Mouse (Mus musculus) lung, adult 18-20 months (tissue): ENCODE results near the gene Car15.

ENCODE experiments used
- DNase-seq, 2 experiments: peaks; one replicate each; pipeline ENCODE4 v3.0.0; 2022; ENCODE audit warnings: mixed read lengths in 2 of 2

Car15 gene

DNA sequence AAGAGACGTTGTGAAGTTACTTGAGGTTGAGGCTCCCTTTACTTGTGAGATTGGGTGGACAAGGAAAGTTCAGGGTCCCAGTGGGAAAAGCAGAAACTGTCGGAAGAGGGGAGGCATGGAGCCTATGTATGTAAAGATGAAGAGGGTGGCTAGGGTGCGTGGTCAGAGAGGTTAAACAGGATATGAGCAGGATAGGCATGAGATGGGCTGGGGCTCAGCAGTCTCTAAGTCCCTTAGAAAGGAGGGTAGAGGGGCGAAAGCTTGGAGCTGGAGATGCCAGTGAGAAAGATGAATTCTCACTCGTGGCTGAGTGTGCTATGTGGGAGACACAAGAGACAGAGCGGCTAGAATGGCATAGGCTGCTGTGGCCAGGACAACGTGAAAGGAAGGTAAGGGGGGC lies 5.3 kb downstream of the Car15 start, which contains the start of gene B830017H08Rik:
Gene B830017H08Rik, plus strand, starts transcription at position 301 of the 400 bp plus-strand sequence.
- no peak for DNase-seq

DNA sequence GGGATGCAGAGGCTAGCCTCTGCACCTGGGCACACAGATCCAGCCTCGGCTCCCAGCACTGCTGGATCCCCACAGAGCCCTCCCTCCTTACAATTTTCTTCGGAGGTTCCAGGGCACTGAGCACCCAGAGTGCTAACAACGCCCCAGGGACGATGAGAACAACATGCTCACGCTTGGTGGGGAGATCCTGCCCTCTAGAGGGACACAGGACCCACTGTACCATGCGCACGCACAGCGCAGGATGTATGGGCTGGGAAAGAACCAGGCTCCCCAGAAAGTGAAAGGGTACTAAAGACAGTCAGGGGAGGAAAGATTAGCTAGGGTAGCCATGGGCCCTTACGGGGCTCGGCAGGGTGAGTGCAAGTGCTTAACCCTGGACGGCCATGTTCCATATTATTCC lies 6.4 kb downstream of the Car15 start:
- DNase-seq = no peak

DNA sequence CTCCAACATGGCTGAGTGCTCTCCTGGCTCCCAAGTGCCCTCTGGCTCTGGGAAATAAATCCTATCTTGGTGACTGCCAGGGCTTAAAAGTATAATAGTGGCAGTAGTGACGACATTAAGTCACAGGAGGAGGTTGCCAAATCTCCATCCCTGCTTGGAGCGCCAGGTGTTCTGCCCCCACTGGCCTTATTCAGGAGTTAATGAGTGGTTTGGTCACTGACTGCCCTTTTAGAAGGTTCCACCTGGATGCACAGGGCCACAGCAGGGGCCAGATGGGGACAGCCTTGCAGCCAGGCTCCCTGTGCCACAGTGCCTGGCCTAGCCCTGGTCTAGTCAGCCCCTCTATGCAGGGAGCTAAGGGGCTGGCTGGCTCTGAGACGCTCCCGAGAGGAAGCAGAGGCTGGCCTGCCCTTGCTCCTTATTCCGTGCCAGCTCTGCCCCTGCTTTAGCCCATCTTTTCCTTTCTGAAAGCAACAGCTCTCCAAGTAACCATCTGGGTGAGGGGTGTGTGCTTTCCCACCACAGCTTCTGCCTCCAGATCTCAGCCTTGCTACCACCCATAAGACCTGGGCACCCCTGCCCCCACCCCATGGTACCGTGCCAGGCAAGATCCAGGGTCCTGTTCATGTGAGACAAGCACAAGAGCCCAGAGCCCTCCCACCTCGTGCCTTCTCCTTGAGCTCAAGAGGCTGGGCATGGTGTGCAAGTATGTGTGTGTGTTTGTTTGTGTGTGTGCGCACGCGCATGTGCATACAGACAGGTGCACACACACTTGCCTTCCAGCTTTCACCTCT lies 7.6 kb downstream of the Car15 start:
- DNase-seq = no peak

DNA sequence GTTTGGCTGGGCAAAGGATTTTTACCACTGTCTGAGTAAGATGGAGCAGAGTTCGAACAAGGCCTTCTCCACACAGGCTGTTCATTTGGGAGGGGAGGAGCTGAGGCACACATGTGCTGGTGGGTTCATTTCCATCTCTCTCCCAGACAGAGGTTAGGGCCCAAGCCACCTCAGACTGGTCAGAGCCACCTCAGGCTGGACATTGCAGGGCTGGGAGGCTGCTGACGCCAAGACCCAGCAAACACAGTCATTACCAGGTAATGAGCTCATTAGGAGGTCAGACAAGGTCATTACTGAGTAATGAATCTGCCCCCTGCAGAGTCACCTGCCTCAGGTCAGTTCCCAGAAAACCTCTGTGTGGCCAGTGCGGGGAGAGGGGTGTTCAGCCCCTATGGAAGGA lies 9.3 kb downstream of the Car15 start:
- DNase-seq = no peak

DNA sequence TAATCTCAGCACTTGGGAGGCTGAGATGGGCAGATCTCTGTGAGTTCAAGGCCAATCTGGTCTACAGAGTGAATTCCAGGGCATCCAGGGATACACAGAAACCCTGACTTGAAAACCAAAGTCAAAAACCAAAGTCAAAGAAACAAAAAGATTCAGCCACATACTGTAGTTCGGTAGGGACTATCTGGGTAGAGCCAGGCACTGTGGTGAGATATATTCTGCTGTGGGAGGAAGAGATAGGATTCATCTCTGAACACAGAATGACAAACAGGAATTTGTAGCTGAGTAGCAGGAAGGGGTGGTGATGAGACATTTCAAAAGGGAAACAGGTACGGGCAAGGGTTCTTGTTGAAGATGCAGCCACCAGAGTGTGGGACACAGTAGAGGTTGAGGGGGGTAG lies 9.9 kb downstream of the Car15 start:
- no peak for DNase-seq

DNA sequence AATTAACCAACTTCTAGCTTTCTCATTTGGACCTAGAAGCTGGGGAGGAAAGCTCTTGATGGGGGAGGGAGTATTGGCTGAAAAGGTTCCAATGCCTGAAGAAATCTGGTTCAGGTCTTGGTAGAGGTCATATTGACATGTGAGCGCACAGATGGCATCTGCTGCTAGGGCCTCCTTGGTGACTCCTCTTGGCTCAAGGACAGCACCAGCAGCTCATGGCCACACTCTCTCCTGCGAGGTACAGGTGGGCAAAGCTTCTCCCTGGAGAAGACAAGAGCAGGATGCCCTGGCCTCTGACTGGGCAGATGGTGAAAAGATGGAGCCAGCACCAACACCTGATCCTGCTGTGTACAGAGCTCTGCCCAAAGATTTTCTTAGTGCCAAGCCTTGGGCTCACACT lies 11.7 kb downstream of the Car15 start:
- no peak for DNase-seq

DNA sequence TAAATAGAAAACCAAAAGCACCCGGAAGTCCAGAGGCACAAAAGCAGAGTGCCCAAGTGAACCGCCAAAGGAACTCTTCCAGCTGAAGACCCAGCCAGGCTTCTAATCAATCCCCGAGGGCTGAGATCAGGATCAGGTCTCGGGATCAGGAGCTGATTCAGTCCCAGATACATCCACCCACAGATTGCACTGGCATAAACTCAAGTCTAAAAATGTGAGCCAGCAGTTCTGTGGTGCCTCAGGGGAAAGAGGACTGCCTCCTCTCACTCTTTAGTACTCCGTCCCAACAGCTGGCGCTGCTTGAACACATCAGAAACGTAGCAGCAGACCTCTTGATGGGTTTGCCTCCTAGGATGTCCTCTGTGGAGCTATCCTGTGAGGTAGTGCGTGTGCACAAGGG lies 21.6 kb downstream of the Car15 start:
- no peak for DNase-seq

DNA sequence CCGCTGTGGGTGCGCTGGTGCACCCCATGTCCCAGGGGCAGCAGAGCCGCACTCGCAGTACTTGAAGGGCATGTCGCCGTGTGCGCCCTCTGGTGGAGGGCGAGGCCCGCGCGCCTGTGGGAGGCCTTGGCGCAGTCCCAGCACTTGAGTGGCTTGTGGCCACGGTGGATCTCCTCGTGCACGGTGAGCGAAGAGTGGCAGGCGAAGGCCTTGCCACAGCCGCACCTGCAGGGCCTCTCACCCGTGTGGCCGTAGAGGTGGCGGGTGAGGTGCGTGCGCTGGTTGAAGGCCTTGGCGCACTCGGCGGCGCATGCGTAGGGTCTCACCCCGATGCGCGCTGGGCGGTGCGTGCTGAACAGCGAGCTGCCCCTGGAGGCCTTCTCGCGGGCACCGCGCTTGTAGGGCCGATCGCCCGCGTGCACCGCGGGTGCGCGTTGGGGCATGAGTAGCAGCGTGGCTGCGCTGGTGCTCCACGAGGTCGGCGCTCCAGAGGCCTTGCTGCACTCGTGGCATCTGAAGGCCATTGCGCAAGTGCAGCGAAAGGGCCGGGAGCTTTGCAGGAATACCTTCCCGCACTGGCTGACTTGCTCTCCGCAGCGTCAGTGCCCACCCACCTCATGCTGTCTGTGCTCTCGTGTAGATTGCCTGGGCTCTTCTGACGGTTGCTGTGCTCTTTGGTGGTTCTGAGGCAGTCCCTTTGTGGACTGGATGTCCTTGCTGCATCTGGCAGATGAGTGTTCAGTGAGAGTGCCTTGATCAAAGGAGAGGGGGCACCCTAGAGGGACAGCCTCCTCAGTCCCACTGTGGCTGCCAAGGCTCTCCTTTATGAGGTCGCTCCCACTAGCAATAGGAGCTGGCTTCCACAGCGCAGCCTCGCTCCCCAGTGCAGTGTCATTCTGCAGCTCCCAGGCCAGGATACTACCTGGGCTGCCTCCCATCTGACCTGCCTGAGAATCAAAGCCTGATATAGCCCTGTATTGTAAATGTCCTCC lies 22.5 kb downstream of the Car15 start:
- DNase-seq = peak; percentile 67 to 80

DNA sequence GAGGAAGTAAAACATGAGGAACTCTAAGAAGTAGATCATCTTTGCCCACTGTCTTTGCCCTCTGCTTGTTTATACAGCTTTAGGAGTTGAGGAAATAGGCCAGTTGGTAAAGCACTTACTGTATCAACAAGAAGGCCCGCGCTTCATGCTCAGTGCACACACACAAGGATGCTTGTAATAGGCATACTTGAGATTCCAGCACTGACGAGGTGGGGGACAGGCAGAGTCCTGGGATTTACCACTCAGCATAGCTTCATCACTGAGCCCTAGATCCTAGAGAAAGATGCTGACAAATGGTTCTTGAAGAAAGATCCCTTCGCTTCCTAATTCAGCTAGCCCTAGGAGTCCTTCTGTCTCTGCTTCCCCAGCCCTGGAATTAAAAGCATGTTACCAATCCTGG lies 25.0 kb downstream of the Car15 start:
- no peak for DNase-seq

DNA sequence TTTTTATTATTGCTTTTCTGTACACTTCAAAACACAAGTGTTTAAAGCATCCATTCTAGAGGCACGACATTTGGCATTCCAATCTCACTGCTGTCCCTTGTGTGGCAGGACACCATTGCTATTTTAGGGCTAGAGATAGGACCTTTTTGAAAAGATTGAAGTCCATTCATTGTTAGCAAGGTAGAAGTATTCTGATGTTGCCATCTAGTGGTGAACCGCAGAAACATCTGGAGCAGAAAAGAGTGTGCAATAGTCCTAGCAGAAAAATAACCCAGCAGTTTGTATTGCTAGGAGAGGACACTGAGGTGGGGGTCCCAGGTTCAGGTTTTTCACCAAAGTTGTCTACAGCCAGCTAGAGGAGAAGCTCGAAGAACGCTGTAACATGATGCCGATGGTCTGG lies 26.0 kb downstream of the Car15 start:
- no peak for DNase-seq

DNA sequence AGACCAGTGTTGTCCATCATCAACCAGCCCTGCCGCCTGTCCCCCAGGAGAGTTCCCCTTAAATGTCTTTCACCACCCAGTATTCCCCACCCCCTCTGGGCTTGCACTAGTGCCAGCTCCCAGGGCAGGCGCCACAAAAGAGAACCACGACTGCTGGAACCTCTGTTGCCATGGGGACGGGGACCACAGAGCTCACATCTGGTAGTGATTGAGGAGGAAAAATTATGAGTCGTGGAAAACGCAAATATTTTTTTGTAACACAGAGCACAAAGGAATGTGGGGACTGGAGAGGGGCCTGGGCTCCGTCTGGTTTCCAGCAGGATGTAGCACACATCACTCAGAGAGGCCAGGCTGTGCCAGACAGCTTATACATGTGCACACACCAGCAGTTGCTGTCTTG lies 28.5 kb downstream of the Car15 start:
- DNase-seq = peak in 1 of 2 experiments; percentile 43

DNA sequence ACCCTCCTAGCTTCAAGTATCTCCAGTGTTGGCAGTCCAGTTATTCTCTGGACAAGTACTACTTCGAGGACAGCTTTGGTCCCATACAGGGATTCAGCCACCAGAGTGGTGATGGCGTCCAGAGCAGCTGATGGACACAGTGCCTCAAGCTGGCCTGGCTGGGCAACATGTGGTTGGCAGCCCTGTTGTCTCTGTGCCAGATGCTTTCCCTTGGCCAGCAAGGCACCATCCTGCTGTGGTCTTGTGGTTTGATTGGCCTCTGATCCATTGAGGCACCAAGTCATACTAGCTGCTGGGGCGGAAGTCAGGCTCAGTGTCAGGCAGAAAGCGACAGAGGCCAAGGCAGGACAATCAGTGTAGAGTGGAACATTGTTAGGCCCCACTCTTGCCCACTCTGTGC lies 29.0 kb downstream of the Car15 start:
- DNase-seq = no peak

DNA sequence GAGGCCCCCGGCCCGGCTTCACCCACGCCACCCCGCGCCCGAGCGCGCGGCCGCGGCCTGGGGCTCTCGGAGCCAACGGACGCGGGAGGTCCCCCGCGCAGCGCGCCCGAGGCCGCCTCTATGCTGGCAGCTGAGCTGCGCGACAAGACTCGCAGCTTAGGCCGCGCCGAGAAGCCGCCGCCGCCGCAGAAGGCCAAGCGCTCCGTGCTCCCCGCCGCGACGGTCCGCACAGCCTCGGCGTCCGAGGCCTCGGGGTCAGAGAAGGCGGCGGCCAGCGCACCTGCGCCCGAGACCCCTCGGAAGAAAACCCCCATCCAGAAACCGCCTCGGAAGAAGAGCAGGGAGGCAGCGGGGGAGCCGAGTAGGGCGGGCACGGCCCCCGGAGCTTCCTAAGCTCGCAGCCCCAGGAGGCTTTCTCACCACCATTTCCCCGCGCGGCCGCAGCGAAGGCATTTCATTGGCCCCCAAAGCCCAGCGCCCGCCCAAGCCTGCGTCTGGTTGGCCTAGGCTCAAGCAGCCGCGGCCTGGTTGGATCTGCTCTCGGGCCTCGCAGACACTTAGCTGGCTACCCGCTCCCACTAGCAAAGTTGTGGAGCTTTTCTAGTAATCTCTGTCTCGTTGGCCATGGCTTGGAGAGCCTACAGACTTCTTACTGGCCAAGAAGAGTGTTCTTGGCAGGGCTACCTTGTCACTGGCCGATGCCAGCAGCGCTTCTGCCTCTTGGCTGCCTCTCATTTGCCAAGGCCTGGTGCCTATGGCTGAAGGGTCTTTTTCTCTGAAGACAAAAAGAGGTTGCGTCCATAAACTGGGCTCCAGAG lies 30.8 kb downstream of the Car15 start:
- DNase-seq = peak; percentile 80 to 82

DNA sequence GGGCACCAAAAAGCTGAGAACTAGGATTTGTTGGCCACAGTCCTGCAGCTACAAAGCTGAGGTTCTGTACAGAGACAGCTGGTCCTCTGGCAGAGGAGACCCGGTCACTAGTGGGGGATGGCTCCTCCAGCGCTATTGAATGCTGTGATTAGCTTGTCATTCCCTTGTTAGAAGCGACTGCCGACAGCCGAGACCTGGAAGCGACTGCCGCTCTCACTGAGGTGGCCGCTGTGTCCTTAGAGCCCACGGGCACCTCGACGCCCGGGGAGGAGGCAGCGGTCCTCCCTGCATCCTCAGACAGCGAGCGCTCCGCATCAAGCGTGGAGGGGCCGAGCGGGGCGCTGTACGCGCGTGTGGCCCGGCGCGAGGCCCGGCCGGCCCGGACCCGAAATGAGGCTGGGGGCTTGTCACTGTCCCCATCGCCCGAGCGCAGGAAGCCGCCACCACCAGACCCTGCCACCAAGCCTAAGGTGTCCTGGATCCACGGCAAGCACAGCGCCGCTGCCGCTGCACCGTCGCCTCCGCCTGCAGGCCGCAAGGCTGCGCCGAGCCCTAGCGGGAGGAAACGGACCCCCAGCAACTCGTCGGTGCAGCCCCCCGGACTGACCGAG lies 31.5 kb downstream of the Car15 start:
- no peak for DNase-seq

DNA sequence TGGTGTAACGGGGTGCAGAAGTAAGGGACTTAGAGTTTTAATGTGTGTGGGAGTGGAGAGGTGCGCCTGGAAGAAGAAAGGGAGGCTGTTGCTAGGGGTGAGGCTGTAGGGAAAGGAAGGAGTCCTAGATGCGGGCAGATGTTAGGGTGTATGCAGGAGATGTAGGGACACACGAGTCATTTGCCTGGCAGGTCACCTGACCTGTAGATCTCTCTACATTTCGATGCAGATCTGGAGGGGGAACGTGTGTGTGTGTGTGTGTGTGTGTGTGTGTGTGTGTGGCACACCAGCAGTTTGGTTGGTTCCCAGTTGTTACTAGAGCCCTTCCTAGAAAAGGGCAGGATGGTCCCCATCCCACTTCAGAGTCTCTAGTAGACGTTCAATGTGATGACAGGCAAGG lies 33.2 kb downstream of the Car15 start:
- no peak for DNase-seq

DNA sequence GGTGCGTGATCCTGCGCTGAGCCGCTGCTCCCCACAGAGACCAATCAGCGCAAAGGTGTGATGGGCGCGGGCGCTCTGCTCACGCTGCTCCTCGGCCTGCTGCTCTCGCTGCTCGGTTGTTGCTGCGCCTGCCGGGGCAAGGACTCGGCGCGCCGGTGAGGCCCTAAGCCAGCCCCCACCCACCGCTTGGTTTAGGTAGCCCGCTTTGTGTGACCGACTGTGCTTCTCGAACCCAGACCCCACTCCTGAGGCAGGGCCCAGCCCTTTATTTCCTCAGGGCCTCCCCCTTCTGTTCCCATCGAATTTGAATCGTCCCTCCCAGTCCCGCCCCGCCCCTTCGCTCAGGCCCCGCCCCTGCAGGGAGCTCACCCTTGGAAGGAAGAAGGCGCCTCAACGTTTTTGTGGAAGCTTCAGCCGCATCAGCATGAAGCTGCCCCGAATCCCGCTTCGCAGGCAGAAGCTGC lies 33.7 kb downstream of the Car15 start:
- no peak for DNase-seq

DNA sequence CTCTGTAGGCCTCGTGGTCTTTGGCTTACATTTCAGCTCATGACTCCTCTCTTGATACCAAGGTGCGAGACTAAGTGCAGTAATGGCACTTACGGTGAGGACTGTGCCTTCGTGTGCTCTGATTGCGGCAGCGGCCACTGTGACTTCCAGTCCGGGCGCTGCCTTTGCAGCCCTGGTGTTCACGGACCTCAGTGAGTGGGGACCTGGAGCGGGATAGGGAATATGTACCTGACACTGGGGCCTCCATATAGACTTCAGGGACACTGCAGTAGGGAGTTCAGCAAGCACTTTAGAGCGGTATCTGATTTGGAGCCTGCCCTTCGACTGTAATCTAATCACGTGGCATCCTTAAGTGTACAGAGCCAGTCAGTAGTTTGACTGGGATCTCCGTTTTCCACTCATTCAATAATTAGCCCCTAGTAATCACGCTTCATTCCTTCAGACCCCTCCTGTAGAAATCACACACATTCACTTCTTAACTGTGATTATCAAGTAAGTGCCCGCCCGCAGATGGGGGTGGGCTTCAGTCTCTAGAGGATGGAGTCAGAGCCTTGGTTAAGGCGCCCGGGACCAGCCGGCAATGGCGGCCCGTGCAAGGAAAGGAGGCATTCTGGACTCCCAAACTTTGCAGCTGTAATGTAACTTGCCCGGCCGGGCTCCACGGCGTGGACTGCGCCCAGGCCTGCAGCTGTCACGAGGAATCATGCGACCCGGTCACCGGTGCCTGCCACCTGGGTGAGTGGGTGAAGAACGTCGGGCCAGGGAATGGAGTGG lies 34.3 kb downstream of the Car15 start:
- no peak for DNase-seq

DNA sequence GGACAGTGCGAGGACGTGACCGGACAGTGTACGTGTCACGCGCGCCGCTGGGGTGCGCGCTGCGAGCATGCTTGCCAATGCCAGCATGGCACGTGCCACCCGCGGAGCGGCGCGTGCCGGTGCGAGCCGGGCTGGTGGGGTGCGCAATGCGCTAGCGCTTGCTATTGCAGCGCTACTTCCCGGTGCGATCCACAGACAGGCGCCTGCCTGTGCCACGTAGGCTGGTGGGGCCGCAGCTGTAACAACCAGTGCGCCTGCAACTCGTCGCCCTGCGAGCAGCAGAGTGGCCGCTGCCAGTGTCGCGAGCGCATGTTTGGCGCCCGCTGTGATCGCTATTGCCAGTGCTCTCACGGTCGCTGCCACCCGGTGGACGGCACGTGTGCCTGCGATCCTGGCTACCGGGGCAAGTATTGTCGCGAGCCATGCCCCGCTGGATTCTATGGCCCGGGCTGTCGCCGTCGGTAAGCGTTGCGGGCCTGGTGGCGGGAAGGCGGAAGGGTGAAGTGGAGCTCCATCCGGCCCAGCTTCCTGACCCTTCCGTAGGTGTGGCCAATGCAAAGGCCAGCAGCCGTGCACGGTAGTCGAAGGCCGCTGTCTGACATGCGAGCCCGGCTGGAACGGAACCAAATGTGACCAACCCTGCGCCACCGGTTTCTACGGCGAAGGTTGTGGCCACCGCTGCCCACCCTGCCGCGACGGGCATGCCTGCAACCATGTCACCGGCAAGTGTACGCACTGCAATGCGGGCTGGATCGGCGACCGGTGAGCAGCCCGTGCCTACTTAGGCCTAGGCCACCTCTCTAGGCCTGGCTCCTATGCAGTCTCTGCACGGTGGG lies 35.1 kb downstream of the Car15 start:
- peak in 1 of 2 experiments; percentile 55 for DNase-seq

DNA sequence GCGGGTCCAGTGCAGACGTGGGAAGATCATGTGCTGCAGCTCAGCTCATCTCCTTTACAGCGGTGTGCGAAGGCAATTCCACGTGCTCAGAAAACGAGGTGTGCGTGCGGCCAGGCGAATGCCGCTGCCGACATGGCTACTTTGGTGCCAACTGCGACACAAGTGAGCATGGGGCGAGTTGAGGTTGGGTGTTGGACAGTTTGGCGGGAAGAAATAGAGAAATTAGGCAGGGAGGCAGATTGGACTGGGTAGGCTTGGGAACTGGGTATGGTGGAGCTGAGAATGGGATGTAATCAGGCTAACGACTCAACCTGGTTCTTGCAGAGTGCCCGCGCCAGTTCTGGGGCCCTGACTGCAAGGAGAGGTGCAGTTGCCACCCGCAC lies 35.7 kb downstream of the Car15 start:
- DNase-seq = no peak

DNA sequence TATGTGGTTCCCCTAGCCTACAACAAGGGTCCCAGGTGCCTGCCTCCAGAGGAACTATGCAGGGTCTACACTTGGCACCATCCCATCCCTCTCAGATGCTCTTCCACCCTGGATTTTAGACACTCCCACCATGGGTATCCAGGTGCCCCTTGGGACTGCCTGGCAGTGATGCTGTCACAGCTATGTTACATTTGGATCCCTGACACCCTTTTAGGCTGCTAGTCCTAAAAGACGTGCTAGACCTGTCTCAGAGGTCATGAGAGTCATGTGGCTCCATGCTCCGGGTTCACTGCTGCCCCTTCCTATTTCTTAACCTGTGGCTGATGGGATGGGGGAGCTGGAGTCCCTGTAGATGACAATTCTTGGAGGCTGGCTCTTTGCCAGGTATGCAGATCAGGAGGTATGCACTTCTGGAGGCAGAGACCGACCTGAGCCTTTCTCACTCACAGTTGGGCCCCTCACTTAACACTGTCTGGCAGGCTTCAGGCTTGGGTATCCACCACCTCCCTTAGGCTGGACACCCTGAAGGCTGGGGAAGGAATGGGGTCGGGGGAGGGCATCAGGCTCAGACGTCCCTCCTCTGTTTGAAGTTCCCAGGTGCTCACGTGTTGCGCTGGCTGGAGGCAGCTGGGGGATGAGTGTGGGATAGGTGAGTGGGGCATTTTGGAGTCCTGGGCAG lies 36.2 kb downstream of the Car15 start:
- no peak for DNase-seq
